Mouse (Mus musculus) yolk sac, embryonic 10.5 days (tissue): ENCODE measurements around the gene Pdzrn3.

Source experiments
- DNase-seq: peaks from one replicate; pipeline ENCODE4 v3.0.0-alpha.2; 2017; ENCODE audit warnings: low spot score

Gene Pdzrn3

DNA sequence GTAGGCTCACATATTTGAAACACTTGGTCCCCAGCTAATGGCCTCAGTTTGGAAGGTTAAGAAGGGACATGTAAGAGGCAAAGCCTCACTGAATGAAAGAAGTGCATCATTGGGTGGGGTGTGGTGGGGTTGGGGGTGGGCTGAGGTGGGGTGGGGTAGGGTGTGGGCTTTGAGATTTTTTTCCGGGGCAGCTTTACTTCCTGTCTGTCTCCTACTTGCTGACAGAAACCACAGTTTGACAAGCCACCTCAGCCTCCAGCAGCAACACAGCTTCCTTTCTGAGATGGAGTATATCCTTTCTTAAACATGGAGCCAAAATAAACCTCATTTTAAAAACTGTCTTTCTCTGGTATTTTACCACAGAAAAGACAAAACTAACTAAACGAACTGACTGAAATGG, 87.5 kb downstream of the Pdzrn3 start:
- no peak for DNase-seq

DNA sequence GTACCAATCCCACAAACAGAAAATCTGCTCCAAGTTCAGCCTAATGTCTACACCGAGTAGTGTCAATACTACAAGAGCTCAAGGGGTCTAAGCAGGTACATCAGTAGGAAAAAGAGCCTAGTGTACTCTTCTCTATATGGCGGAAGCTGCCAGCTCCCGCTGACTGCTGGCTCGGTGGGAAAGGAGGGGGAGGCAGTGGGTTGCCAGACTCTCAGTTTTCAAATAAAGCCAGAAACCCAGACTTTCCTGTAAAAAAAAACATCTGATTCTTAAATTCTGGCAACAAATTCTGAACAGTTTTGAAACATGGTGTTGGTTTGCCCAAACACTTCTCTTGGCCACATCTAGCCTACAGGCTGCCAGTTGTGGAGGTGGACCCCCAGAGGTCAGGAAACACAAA, 88.3 kb downstream of the Pdzrn3 start:
- no peak for DNase-seq

DNA sequence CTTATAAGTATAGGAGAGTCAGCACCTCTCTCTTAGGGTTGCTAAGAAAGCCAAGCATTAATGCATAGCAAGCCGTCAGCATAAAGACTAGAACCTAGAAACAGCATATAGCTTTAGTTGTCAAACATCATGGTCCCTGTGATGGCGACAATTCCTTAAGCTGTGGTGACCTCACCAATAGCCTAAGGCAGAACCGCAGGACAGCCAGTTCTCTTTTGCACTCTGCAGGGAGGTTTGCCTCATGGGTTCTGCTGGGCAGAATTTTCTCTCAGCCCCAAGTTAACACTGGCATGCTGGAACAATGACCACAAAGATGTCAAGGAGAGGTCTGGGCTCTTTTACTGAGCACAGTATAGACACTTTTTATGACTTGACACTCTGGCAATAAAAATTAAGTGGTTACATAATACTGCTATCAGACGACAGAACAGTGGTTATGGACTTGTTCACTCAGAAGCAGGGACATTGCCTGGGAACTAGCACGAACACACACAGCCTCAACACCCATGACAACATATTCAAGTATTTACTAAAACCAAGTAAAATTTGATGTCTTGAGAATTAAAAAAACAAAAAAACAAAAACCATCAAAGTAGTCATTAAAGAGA, 90.0 kb downstream of the Pdzrn3 start:
- no peak for DNase-seq

DNA sequence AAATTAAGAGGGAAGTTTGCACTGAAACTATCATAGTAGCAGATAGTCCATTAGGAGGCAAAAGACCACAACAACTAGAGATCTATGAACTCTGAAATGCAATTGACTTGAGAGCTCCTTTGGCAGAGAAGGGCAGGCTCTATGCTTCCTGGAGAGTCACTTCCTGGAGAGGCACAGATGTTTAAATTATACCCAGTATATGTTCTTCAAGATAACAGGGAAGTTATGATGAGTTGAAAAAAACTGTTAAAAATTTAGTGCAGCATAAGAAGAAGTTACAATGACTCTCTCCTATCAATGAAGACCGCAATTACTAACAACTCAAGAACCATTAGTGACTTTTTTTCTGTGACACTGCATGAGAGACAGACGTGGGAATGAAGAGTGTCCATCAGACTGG, 90.6 kb downstream of the Pdzrn3 start:
- no peak for DNase-seq

DNA sequence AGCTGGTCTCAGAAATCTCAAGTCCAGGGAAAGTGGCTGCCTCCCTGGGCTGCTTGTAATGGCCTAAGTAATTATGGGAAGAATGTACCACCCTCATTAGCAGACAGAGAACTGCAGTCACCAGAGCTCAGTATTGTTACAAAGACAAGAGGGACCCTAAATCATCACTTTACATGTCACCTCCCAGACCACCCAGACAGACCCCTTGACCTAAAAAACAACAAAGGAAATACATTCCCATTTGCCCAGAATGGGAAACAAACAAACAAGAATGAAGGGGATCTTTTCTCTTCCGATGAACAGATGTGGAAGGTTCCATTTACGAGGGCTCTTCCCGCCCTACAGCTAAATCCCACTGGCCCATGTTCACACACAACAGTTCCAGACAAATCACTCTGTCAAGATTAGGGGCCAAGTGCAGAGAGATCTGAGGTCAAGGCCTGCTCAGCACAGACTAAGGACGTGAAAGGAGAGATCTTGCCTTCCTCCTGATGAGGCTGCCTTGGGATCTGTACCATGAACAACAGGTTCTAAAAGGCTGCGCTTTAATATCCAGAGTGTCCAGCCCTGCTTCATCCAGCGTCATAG, 93.2 kb downstream of the Pdzrn3 start:
- DNase-seq = no peak

DNA sequence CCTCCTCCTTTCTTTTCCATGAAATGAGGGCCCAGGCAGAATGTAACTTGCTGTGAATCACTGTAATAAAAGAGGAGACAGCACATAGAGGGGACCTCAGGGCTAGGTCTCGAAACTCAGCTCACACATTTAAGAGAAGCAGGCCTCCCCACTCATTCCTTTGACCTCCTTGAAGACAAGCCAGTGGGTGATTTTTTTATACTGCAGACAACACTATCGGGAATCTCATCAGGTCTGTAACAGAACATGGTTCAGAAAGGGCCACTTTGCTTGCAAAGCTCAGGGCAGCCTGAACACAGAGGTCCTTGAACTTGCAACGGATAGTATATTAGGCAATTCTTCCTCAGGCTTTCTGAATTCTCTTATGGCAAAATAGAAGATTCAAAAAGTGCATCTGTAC, 93.8 kb downstream of the Pdzrn3 start:
- no peak for DNase-seq

DNA sequence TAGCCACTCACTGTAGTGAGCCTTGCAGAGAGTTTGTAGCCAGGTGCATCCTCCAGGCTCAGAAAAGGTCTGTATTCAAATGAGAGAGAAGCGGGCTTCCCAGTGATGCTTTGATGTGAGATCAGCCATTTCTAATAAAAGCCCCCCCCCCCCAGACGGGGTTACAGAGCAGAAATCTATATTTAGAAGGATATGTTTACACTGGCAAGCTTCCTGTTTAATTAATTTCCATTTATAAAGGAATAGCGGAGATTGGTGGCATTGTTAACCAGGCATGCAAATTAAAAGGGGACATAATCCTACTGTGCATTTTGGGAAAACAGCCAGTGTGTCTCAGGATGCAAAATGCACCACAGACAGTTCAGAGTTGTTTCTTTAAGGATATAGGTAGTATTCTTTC, 96.1 kb downstream of the Pdzrn3 start:
- DNase-seq = no peak

DNA sequence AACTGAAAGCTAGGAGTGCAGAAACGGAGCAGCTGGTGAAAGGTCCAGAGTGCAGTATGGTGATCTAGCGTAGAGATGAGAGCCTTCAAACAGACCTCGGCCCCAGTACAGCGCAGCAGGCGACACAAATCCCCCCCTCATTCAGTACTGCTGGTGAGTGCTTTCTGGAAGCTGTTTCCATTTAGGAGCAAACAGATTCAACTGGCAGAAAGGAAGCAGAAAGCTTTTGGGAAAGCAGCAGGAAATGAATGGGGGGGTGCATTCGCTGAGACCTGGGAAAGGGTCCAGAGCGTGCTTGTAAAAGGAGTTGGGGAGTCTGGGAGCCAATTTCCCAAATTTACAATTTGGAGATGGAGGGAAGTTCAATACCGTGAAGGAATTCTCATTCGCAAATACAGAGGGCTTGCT, 96.9 kb downstream of the Pdzrn3 start:
- no peak for DNase-seq

DNA sequence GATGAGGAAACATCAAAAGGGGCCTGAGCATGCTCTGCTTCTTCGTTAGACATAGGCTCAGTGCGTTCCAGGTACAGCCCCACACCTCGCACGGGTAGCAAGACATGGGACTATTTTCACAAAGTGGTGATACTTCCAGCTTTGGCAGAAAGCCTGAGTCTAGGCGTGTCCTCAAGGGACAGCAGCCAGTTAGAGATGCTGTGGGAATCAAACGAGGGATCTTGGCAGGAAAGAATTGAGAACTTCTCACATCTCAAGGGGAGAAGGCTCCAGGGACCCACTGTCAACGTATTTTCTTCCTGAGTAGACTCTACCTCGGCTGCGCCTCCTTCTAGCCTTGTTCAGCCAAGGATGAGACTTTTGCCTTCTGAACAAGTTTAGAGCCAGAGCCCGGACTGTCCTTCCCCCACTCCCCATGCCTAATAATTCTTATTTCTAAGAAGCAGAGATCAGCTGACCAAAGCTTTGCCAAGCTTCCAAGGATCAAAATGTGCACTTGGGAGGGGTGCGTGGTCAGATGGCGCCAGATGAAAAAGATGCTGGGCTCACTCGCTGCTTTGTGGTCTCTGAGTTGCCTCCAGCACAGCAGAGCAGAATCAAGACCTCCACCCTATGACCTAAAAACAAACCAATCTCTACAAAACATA, 99.3 kb downstream of the Pdzrn3 start:
- DNase-seq = no peak

DNA sequence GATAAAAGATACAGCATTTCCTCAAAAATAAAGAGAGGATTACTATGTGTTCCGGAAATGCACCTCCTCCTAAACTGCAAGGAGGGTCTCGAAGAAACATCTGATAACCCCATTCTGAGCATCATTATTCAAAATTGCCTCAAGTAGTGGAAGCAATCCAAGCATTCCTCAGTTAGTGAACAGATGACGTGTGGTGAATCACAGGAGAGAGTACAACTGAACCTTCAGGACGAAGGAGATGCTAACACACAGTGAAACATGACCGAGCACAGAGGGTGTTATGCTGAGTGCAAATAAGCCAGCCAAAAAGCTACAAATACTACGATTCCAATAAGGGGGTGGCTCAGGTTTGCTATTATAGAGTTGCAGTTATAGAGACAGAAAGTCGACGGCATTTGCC, 101.4 kb downstream of the Pdzrn3 start:
- DNase-seq = no peak

DNA sequence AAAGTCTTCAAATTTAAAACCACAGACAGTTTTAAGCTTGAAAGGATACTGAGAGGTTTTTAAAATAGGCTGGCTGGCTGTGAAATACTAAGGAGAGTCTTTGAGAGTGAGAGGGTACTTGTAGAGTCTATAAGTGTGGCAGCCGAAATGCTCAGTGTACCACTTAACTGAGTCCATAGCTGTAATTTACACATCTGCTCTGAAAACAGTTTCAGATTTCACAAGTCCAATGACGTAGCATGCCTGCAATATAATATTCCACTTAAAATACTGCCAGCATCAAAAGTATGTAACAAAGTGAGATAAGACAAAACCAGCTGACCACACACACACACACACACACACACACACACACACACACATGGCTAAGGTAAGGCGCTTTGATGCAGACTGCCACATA, 101.9 kb downstream of the Pdzrn3 start:
- DNase-seq = no peak

DNA sequence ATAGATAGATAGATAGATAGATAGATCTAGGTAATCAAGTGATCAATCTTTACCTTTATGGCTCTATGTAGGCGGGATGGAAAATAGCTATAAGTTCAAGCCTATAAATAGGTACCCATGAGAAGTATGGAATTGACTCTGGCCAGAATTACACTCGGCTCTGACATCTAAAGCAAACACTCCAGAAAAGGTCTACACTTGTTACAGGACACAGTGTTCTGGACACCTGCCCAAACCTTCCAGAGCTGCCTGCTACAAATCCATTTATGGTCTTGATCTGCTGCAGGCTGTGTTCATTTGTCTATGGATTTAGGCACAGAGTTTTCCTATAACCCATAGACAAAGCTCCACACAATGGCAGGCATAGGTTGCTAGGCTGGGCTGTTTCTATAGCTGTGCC, 102.9 kb downstream of the Pdzrn3 start:
- no peak for DNase-seq

DNA sequence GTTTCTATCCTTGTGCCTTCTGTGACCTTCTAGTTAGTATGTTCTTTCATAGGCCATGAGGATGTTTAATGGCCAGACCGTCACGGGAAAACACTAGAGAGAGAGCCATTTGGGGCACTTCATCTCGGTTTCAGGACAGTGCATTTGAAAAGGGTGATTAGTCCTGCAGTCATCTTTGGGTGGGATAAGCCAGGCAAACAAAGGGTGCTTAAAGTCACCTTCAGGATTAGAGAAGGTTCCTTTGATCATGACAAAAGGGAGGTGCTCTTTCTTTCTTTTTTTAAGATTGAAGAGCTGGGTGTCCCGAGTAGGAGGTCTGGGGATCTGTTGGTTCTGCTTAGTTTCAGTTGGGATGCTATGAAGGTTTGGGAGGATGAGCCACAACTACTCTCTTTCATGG, 105.4 kb downstream of the Pdzrn3 start:
- DNase-seq = no peak

DNA sequence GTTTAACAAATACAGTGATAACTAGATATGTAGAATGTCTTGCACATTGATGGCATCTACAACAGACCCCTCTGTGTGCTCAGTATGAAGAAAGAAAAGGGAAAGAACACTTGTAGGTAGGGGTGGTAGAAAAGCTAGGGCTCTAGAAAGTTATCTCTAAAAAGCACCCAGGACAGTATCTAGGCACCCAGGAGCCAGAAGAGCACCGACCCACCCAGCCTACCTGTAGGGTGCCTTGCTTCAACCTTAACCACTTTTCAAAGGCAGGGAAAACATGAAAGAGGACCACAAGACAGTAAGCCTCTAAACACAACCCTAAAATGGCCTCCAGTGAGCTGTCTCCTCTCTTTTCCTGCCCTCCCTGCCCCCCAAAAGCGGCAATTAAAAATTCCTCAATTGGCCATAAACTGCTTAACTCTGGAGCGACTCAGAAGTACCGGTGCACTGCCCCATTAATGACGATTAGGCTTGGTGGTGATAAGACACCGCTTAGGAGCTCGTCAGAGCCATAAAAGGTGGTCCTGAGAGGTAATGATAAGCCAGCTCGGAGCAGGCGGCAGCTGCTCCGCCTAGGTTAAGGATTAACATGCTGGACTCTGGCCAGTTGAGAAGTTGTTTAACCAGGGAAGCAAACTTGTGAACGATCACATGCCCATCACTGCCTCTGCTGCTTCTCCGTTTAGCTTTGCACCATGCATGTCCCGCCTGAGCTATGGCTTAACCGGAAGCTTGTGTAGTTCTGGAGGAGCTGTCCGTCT, 106.1 kb downstream of the Pdzrn3 start:
- peak; percentile 84 for DNase-seq

DNA sequence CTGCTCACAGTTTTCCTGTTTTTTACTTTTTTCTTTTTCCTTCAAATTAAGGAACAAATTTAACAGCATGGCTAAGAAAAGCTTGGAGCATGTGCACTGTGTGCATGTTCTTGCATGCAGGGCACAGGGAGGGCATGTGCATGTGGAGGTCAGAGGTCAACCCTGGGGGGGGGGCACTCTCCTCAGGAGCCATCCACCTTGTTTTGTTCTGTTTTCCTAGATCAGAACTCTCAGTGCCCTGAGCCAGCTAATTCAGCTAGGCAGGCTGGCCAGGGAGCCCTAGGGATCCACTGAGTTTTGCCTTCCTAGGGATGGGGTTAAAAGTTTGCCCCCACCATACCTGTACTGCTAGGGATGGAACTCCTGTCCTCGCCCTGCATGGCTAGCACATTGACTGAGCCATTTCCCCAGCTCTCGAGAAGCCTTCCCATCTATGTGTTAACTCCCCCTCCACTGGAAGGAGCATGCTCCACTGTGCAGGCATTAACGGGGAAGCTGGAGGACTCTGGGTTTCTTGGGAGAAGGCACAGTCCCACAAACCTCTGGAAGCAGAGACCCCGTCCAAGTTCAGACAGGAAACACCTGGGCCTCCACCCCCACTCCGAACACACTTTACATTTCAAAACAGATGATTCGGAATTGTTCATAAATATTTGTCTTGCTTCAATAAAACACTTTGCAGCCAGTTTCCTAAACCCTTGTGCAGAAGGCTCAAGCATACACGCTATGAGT, 107.4 kb downstream of the Pdzrn3 start:
- DNase-seq = peak; percentile 38

DNA sequence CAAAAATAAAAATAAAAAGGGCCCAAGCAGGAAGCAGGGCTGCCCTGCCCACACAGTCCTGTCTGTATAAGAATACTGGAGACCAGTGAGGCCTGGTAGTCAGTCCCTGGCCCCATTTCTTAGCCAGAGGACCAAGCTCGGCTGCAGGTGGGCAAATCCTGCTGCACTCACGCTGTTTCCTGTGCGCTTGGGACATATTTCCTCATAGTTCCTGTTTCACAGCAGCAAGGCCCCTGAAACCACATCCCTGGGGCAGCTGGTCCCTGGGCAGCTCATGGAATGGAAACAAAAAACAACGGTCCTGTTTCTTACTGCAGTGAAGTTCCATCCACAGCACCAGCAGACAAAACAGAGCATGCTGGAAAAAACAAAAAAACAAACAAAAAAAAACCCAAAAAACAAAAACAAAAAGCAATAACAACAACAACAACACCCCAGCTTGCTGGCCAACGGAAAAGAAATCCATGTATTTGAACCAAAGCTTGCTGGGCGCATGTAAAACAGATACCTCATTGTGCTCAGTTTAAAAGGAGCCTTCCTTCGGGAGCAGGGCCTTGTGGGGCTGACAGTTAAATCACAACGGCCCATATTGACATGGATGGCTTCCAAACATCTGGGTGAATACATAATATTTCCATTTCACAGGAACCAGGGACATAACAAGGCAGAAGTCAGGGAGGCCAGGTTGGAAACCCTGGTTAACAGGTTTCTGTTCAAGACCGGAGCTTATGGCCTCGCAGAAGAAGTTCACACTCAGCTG, 108.2 kb downstream of the Pdzrn3 start:
- no peak for DNase-seq

DNA sequence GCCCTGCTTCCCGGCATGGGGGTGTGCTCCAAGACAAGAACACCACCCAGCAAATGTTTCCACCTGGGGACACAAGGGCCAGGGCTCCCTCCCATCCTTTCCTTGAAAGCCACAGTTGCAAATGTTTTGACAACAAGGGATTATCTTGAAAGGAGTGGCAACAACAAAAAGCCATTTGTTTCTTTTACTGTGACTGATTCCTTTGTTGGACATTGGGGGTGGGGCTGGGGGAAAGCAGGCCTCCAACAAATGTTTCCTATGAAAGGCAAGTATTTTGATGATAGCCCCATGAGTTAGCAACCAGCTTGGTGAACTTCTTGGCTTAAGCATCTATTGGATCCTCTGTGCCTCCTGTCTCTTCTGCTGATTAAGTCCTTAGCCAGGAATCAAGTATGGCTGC, 109.4 kb downstream of the Pdzrn3 start:
- DNase-seq = no peak

DNA sequence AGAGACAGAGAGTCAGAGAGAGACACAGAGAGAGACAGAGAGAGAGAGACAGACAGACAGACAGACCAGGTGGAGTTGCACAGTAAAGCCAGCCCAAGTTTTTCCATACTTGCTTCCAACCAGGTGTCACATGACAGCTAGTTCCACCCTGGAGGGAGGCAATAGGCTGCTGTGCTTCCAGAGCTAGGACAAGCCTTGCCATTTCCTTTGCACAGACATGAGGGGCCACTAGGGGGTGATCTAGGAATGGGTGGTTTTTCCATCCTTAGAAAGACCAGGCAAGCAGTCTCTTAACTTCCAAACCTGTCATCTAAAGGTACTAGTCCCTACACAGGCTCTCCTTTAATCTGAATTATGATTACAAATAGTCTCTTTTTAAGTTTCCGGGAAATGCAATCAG, 110.9 kb downstream of the Pdzrn3 start:
- peak; percentile 73 for DNase-seq

DNA sequence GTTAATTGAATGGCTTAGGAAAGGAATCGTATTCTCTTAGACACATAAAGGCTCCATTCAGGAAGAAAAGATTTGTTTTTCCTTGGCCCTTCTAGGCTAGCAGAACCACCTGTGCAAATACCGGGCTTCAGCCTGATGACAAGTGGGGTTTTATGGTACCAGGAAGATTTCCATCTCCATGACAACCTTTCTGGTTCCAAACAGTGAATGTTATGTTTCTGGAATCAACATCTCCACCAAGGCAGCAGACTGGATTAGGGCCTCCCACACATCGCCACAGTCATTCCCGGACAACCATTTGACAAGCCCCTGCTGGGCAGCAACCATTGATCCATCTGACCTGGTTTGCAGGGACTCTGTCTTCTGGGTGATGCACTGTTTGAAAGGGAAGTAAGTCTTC, 114.2 kb downstream of the Pdzrn3 start:
- DNase-seq = no peak

DNA sequence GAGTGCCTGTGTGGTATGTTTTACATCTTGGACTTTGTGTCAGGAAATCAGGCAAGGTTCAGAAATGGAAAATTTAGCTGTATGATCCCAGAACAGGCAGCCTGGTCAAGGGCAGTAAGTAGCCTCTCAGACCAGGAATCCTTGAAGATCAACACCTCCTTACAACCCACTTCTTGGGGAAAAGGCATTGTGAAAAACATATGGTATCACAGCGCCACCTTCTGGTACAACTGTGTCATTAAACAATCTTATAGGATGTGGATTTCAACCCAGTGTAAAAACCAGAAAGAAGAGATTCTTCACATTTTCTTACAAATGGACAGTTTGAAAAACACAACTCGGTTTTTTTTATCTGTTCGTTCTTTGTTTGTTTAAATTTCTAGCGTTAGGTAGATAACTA, 116.2 kb downstream of the Pdzrn3 start:
- DNase-seq = peak; percentile 21

DNA sequence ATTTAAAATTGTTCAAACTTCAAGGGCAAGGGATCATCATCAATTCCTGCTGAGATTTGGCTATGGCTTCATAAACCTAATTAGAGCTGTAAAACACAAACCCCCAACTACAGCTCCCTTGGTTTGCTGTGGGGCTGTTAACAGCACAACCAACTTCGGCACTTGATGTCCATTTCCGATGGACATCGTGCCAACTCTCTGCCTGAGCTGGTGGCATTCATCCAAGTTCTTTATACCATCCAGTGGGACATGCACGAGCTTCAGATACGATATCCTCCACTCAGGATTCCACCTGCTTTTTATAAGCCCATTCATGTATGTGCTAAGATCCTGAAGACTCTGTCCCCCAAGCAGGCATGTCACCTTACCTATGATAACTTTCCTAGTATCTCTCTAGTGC, 118.3 kb downstream of the Pdzrn3 start:
- DNase-seq = no peak

DNA sequence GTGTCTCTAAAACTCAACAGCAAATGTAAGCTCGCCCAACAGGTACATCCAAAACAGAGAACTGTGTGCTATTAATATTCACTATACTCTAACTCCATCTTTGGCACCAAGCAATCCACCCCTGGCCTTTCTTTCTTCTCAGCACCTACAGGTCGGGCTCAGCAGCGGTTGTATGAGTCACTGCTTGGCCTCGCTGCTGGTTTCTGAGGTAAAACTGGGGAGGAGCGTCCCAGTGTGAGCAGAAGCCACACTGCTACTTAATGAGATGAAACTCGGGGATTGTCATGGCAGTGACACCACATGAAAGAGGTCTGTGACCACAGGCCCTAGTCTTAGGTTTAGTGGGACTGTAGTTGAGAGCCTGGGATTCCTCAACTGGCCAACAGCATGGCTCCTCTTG, 120.3 kb downstream of the Pdzrn3 start:
- DNase-seq = no peak
